Mouse (Mus musculus): ENCODE results near the gene Rasgef1a. TPM values are rescaled to one million over a fixed set of nuclear protein-coding genes. Genes with fewer than 3 reads are reported as not detected.

Rasgef1a gene
- polyA plus RNA-seq, 1 experiment from 2014 or later, result 1.6 TPM

GRCm38 (mm10) chr6:118046924-118047323 lies 35.7 kb downstream of the Rasgef1a start:
- Histone ChIP-seq H3K36me3 (ENCODE audit: inconsistent target) (no peaks in the 10 kb centered on the region), H3K4me3 (ENCODE audit: inconsistent target) (no peak overlapping the region), H3K27ac (no peak overlapping the region), H3K79me2 (ENCODE audit: inconsistent target) (no peaks in the 10 kb centered on the region)

DNA sequence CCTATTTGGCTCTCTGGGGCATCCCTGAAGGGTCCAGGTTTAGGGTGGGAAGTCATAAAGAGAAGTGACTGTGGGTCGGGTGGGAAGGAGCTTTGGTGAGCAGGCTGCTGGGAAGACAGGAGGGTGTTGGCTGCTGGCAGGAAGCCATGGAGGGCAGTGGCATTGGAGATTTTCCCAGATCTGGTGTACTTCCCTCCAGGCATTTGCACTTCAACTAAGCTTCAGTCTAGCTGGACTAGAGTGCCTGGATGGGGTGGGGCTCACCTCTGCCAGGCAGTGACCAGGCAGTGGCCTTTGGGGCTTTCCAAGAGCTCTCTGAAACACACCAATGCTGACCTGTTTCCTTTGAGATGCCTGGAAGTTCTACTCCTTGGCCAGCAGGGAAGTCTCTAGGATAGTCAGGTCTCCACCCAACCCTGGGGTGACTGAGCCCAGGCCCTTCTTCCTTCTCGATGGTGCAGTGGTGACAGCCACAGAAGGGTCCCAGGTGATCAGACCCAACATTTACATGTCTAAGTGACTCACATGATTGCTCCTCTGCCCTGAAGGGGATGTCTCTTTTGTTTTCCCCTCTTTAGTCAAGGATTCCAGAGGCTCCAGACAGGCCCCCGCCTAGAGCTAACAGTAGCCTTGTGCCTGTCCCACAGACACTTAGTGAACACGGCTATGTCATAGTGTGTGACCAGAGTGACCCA lies 36.7 kb downstream of the Rasgef1a start:
- Histone ChIP-seq H3K79me2 (ENCODE audit: inconsistent target) (no peaks in the 10 kb centered on the region), H3K4me3 (ENCODE audit: inconsistent target) (no peak overlapping the region), H3K27ac (no peak overlapping the region), H3K36me3 (ENCODE audit: inconsistent target) (no peaks in the 10 kb centered on the region)
- 77% methylated on average over 4 of the region's 4 CpGs for WGBS (ENCODE audit: missing documents)

DNA sequence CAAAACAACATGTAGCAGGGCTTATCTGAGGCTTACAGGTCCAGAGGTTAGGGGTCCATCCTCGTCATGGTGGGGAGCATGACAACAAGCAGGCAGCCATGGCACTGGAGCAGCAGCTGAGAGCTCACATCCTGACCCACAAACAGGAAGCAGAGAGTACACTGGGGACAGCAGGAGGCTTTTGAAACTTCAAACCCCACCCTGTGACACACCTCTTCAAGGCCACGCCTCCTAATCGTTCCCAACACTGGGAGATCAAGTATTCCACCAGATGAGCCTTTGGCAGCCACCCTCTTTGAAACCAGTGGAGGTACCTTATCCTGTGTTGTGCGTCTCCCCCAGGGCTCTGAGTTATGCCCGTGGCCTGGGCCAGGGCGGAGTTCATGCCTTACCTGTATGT lies 38.5 kb downstream of the Rasgef1a start:
- WGBS (ENCODE audit: missing documents), result 86% methylated on average over 6 of the region's 6 CpGs
- H3K27ac ChIP-seq, result no peak overlapping the region
- no peak overlapping the region for H3K4me3 ChIP-seq (ENCODE audit: inconsistent target)
- no peaks in the 10 kb centered on the region for H3K79me2 ChIP-seq (ENCODE audit: inconsistent target)
- H3K36me3 ChIP-seq (ENCODE audit: inconsistent target), result no peaks in the 10 kb centered on the region

DNA sequence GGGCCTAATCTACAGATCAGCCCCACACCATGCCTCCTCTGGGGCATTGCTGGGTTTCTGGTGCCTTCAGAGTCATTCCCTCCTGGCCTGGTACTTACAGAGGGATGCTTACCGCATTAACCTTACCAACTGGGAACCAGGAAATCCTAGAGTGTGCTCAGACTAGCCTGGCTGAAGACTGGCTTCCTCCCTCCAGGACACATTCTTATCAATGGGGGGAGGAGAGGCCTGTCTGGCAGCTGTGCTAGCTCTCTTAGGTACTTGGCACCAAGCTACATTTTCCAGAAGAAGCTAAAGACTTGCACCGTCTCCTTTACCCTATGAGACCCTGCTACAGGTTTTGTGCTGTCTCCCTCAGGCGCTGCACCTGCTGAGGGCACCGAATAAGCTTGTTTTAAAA lies 40.2 kb downstream of the Rasgef1a start:
- Histone ChIP-seq H3K27ac (no peak overlapping the region), H3K36me3 (ENCODE audit: inconsistent target) (no peaks in the 10 kb centered on the region), H3K4me3 (ENCODE audit: inconsistent target) (no peak overlapping the region), H3K79me2 (ENCODE audit: inconsistent target) (no peaks in the 10 kb centered on the region)
- WGBS (ENCODE audit: missing documents), result 85% methylated on average over 4 of the region's 4 CpGs

GRCm38 (mm10) chr6:118055209-118055608 lies 44.0 kb downstream of the Rasgef1a start:
- WGBS (ENCODE audit: missing documents), result 85% methylated on average over 10 of the region's 10 CpGs
- Histone ChIP-seq H3K79me2 (ENCODE audit: inconsistent target) (no peaks in the 10 kb centered on the region), H3K4me3 (ENCODE audit: inconsistent target) (no peak overlapping the region), H3K27ac (no peak overlapping the region), H3K36me3 (ENCODE audit: inconsistent target) (no peaks in the 10 kb centered on the region)

DNA sequence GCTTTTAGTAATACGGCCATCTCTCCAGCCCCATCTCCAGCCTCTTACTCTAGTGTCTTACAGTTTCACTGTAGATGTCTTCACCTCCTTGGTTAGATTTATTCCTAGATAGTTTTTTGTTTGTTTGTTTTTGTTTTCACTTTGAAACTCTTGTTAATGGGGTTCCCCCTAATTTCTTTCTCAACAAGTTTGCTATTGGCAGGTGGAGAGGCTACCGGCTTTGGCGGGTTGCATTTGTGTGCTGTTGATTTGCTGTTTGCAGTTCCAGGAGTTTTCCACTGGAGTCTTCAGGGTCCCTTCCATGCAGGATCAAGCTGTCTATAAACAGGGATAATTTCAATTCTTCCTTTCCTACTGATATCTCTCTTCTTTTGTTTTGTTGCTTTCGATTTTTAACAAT lies 50.0 kb downstream of the Rasgef1a start:
- 95% methylated on average over 4 of the region's 4 CpGs for WGBS (ENCODE audit: missing documents)
- no peak overlapping the region for H3K27ac ChIP-seq
- H3K79me2 ChIP-seq (ENCODE audit: inconsistent target), result no peaks in the 10 kb centered on the region
- H3K4me3 ChIP-seq (ENCODE audit: inconsistent target), result no peak overlapping the region
- H3K36me3 ChIP-seq (ENCODE audit: inconsistent target), result no peaks in the 10 kb centered on the region

DNA sequence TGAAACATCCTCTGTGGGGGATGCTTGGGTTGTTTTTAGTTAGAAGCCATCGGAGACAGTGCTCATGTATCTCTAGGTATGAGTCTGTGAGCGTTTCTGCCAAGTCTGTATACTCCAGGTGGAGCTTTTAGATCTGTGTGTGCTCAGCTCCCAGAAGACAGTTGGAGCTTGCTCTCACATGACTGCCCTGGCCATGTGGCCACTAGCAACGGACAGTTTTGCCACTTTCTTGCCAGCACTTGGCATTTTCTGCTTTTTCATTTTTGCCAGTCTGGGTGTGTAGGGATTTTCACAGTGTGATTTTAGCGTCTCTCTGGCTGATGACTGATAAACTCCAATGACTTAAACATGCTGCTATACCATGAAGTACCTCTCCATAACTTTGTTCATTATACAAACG lies 52.0 kb downstream of the Rasgef1a start:
- Histone ChIP-seq H3K27ac (no peak overlapping the region), H3K79me2 (ENCODE audit: inconsistent target) (no peaks in the 10 kb centered on the region), H3K36me3 (ENCODE audit: inconsistent target) (no peaks in the 10 kb centered on the region), H3K4me3 (ENCODE audit: inconsistent target) (no peak overlapping the region)
- 69% methylated on average over 5 of the region's 5 CpGs for WGBS (ENCODE audit: missing documents)

- H3K4me3 ChIP-seq (ENCODE audit: inconsistent target), result no peak overlapping the region
- no peaks in the 10 kb centered on the region for H3K36me3 ChIP-seq (ENCODE audit: inconsistent target)
- no peak overlapping the region for H3K27ac ChIP-seq
- 14% methylated on average over 7 of the region's 7 CpGs for WGBS (ENCODE audit: missing documents)
- no peaks in the 10 kb centered on the region for H3K79me2 ChIP-seq (ENCODE audit: inconsistent target)
Observed at GRCm38 (mm10) chr6:118064968-118065530, 53.8 kb downstream of the Rasgef1a start.

DNA sequence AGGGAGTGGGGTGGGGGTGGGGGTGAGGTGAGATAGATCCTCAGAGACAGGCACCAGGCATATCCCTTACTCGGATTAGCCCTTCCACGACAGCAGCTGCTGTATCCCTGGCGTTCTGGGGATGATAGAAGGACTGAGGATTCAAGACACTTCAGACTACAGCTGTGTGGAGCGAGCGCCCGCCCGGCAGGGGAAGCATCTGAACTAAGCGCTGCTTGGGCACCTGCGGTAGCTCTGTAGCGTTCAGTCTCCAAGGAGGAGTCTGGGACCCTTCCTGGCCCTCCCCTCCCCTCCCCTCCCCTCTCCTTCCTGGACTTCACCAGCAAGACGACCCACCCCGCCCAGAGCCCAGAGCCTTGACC lies 54.6 kb downstream of the Rasgef1a start:
- Histone ChIP-seq H3K4me3 (ENCODE audit: inconsistent target) (peak overlapping the region; percentile 41), H3K27ac (no peak overlapping the region)
- 2% methylated on average over 9 of the region's 12 CpGs for WGBS (ENCODE audit: missing documents)

DNA sequence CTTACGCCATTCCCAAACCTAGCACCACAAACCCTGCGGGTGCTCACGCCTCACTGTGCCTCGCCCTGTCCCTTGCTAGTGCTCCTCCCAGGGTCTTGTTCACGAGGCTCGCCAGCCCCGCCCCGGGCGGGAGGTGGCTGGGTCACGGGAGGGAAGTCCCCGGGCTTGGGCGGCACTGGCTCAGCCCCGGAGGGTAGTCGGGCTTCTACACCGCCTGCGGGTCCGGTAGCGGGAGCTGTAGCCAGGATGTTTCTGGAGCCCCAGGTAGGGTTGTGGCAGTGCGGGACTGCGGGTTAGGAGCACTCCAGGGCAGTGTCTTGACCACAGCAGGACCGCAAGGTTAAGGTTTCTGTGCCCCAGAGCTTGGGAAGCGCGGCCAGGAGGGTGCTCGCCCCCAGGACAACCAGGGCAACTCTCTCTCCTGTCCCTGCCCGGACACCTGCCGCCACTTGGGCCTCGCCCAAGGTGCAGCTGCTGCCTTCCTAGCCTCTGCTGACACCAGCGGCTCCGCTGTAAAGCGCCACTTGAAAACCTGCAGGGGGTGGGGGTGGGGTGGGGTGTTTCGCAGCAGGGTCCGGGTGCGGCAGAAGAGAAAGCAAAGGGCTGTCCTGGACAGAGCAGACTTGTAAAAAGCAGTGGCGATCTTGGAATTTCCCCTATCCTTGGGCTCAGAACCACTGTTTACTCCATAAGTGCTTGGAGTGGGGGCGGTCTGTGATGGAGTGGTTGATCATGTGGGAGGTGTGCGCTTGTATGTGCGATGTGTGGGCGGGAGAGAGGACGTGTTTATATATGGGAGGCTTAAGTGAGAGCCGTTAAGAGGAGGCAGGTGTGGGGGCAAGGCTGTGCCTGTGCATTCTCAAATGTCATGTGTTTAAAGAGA lies 55.2 kb downstream of the Rasgef1a start:
- peak overlapping the region; percentile 41 for H3K4me3 ChIP-seq (ENCODE audit: inconsistent target)
- no peaks in the 10 kb centered on the region for H3K36me3 ChIP-seq (ENCODE audit: inconsistent target)
- H3K79me2 ChIP-seq (ENCODE audit: inconsistent target), result no peaks in the 10 kb centered on the region
- WGBS (ENCODE audit: missing documents), result 2% methylated on average over 39 of the region's 40 CpGs
- no peak overlapping the region for H3K27ac ChIP-seq

More for the DNA sequence above, 54.6 kb downstream of the Rasgef1a start:
- Histone ChIP-seq H3K36me3 (ENCODE audit: inconsistent target) (no peaks in the 10 kb centered on the region), H3K79me2 (ENCODE audit: inconsistent target) (no peaks in the 10 kb centered on the region)

GRCm38 (mm10) chr6:118067720-118068119 lies 56.5 kb downstream of the Rasgef1a start:
- no peaks in the 10 kb centered on the region for H3K79me2 ChIP-seq (ENCODE audit: inconsistent target)
- H3K36me3 ChIP-seq (ENCODE audit: inconsistent target), result no peaks in the 10 kb centered on the region
- 69% methylated on average over 7 of the region's 7 CpGs for WGBS (ENCODE audit: missing documents)
- no peak overlapping the region for H3K4me3 ChIP-seq (ENCODE audit: inconsistent target)
- H3K27ac ChIP-seq, result no peak overlapping the region

DNA sequence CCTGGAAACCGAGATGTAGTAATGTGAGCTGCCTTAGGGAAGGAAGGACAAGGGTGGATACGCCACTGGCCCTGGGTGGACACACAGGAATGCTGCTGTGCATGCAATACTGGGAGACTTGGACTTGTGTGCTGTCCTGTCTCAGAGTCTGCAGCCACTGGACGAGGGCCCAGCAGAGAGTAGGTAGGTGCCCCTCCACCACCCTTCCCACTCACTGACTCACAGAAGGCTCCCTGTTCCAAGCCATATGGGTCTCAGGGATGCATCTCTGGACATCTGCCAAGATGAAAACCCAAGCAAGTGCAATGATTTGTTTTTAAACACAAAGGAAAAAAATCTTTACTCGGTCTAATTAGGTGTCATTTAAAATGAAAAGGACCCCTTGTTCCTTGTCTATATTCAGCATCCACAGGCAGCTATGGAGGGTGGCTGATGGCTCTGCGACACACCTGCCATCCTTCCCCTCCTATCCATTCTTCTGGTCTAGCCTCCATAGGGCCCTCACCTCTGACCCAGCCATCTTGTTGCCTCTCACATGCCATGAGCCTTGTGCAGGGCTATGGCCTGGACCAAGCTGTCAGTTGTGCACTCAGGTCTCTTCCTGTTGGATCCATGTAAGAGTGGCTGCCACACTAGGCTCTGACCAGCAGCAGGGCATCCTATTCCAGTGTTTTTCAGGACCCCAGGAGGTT lies 59.2 kb downstream of the Rasgef1a start:
- 84% methylated on average over 5 of the region's 5 CpGs for WGBS (ENCODE audit: missing documents)
- H3K79me2 ChIP-seq (ENCODE audit: inconsistent target), result no peaks in the 10 kb centered on the region
- H3K27ac ChIP-seq, result no peak overlapping the region
- H3K4me3 ChIP-seq (ENCODE audit: inconsistent target), result no peak overlapping the region
- H3K36me3 ChIP-seq (ENCODE audit: inconsistent target), result no peaks in the 10 kb centered on the region

- H3K36me3 ChIP-seq (ENCODE audit: inconsistent target), result no peaks in the 10 kb centered on the region
- no peak overlapping the region for H3K27ac ChIP-seq
- H3K4me3 ChIP-seq (ENCODE audit: inconsistent target), result no peak overlapping the region
- no peaks in the 10 kb centered on the region for H3K79me2 ChIP-seq (ENCODE audit: inconsistent target)
- 90% methylated on average over 4 of the region's 4 CpGs for WGBS (ENCODE audit: missing documents)
Observed at GRCm38 (mm10) chr6:118071013-118071350, 59.7 kb downstream of the Rasgef1a start.

DNA sequence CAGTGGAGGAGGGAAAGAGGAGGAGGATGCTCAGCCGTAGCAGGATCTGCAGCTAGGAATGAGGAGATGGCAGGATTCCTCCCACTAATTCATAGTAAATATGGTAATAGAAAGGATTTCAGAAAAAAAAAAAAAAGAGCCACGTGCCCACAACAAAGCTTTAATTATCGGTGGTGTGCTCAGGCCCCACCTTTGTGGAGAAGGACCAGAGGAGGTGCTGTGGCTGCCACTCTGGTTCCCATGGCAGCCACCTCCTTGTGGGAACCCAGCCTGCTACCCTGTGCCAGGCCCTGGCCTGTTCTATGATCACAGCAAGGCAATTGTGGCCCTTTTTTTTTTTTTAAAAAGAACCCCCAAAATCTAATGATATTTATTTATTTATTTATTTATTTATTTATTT lies 60.2 kb downstream of the Rasgef1a start:
- H3K4me3 ChIP-seq (ENCODE audit: inconsistent target), result no peak overlapping the region
- no peaks in the 10 kb centered on the region for H3K36me3 ChIP-seq (ENCODE audit: inconsistent target)
- no peak overlapping the region for H3K27ac ChIP-seq
- no peaks in the 10 kb centered on the region for H3K79me2 ChIP-seq (ENCODE audit: inconsistent target)
- WGBS (ENCODE audit: missing documents), result 83% methylated on average over 3 of the region's 3 CpGs

DNA sequence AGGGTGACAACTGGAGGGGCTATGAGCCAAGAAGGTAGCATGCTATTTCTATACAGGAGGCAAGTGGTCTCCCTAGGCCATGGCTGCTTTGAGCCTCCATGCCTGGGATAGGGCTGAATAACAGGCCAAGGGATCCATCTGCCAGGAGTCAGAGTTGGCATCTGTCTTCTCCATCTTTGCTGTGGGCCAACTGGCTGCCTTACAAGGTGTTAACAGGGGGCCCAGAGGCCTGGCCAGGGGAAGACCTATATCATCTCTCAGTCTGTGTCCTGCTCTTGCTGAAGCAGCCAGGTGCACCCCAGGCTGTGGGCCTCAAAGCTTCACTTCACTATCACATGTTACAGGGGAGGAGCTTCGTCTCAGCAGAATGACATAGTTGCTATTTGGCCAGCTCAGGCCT lies 60.9 kb downstream of the Rasgef1a start:
- 67% methylated on average over 1 of the region's 1 CpGs for WGBS (ENCODE audit: missing documents)
- no peaks in the 10 kb centered on the region for H3K79me2 ChIP-seq (ENCODE audit: inconsistent target)
- no peaks in the 10 kb centered on the region for H3K36me3 ChIP-seq (ENCODE audit: inconsistent target)
- no peak overlapping the region for H3K4me3 ChIP-seq (ENCODE audit: inconsistent target)
- H3K27ac ChIP-seq, result no peak overlapping the region
